Mouse (Mus musculus): ENCODE measurements around the gene Clec2l.

The Clec2l gene

DNA sequence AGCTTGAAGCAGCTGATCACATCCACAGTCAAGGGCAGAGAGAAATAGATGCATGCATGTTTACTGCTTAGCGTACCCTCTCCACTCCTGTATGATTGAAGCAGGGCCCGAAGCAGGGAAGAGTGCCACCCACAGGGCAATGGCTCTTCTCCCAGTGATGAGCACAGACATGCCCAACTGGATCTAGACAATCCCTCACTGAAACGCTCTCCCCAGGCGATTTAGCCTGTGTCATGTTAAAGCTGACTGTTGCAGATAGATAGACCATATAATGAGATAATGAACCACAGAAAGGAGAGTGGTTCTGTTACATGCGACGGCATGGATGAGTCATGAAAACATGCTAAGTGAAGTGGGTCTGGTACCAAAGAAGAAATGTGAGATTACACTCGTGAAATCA is 8.4 kb downstream of the Clec2l start:
- no peak for DNase-seq (ENCODE audit: low spot score)

DNA sequence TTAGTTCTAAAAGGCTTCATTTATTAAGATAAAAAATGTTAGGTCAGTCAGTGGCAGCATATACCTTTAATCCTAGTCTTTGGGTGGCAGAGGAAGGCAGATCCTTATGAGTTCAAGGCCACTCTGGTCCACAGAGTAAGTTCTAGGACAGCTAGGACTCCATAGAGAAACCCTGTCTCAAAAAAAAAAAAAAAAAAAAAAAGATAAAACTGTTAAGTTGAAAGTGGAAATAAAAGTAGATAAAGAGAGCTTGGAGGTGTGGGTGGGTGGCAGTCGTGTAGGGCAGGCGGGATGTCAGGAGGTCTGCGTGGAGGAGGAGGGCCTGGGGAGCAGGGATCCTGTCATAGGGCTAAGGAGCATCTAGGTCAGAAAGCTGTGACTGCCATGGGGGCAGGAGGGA is 9.1 kb downstream of the Clec2l start:
- no peak for DNase-seq (ENCODE audit: low spot score)

DNA sequence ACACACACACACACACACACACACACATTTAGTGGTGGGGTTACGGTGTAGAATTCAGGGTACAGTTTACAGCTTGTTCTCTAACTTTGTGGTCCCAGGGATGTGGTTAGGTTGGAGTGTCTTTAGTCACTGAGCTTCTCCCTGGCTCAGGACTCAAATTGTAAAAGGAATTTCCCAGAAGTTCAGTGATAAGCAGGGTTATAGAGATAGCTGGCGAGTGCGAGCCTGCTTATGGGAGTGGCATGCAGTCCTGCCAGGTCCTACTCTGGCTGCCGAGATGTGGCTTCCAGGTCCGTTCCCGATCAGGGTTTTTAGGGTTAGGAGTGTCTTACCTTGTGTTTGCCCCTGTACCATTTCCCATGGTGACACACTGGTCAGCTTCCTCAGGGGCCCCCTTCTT is 13.3 kb downstream of the Clec2l start:
- DNase-seq (ENCODE audit: low spot score), result no peak

DNA sequence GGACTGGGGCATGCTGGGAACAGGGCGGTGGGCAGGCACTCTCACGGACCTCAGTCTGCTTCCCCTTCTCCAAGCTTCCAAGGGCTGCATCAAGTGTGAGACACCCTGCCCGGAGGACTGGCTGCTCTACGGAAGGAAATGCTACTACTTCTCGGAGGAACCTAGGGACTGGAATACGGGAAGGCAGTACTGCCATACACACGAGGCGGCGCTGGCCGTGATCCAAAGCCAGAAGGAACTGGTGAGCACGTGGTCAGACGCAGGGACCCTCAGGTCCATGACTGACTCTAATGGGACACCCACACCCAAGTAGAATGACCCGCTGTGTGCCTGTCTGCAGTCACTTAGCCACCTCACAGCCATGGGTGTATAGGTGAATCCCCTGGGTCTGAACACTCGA is 13.9 kb downstream of the Clec2l start:
- no peak for DNase-seq (ENCODE audit: low spot score)

DNA sequence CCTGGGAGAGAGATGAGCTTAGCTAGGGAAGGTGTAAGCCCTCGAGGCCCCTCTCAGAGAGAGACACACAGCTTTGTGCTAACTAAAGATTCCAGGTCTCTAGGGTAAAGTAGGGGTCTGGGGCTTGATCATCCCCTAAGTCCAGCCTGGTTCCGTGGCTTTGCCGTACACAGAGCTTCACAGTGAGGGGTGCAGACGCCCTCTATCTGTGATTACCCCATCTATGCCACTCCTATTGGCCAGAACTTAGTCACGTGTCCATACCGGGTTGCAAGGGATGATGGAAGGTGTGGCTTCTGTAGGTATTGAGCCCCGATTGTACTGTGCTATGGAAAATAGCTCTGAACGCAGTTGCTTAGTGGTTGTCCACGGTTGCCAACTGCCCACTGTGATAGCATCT is 14.8 kb downstream of the Clec2l start:
- no peak for DNase-seq (ENCODE audit: low spot score)

DNA sequence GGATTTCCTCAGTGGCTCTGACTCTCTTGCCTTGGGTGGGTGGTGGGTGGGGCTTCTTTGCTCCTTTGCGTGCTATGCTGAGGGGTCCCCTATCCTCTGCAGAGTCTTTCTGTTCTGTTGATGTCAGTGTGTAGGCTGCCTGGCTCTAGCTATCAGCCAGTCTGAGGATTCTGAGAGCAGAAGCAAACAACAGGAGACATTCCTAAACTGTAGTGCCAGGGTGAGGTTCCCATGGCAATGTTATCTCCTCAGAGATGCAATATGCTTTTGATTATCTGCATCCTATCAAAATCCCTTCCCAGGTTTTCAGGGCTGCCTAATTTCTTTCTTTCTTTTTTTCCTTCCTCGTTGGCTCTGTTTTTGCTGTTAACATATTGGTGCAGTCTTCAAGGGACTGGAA is 19.7 kb downstream of the Clec2l start:
- no peak for DNase-seq (ENCODE audit: low spot score)

DNA sequence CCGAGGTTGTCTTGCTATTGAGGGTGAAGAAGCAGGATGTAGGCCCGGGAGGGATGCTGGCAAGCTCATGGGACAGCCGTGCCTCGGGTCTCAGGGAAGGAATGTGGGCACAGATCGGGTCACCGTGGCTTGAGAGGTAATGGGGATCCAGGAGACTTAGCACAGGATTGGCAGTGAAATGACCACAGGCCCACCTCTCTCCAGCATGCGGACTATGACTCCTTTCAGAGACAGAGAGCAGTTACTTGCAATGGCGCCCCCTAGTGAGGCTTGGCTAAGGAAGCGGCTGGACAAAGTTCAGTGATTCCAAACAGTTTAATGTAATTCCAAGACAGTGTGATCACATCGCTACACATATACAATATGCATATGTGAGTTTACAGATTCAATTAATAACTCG is 24.3 kb downstream of the Clec2l start:
- DNase-seq (ENCODE audit: low spot score), result peak; percentile 72

DNA sequence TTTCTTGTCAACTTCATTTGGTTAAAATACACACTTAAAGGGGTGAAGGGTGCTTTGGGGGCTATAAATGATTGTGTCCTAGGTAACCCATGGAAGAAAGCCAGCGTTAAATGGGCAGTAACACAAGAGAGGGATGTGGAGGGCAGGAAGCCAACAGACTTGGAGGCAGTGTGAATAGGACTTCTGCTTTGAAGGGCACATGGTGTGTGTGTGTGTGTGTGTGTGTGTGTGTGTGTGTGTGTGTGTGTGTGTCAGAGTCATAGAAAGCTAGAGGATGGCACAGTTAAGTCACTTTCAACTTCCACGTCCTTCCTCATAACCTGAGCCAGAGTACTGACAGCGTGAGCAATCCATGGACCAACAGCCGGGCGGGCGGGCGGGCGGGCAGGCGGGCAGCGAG is 26.0 kb downstream of the Clec2l start:
- DNase-seq (ENCODE audit: low spot score), result no peak

DNA sequence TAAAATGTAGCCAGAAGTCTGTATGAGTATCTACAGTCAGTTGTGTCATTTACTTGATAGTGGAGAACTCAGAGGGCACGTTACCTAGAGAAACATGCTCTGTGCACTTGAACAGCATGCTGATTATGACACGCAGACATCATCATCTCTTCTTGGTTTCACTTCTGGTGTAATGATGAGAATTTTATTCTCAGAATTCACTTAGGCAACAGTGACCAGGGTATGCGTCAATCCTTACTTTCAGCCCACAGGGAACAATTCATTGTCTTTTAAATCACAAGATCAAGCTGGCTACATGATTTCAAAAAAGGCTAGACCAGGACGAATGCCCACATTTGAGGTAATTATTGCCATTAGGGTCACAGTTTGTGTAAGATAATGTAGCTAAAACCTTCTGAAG is 27.7 kb downstream of the Clec2l start:
- no peak for DNase-seq (ENCODE audit: low spot score)

DNA sequence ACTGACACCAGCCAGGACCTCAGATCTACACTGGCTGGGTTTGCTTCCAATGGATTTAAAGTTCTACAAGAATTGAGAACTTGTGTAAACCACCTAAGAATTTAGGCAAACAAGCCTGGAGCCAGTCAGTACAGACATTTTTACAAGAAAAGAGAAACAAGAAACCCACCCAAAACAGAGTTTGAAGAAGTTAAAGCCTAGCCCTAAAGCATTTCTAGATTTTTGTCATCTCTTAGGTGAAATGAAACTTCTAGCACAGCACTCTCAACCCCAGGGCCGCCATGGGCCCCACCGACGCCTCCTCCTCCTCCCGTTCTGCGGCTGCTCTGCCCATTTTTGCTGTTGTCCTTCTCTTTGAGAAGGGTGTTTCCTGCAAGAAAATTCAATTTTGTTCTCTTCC is 28.2 kb downstream of the Clec2l start:
- no peak for DNase-seq (ENCODE audit: low spot score)

DNA sequence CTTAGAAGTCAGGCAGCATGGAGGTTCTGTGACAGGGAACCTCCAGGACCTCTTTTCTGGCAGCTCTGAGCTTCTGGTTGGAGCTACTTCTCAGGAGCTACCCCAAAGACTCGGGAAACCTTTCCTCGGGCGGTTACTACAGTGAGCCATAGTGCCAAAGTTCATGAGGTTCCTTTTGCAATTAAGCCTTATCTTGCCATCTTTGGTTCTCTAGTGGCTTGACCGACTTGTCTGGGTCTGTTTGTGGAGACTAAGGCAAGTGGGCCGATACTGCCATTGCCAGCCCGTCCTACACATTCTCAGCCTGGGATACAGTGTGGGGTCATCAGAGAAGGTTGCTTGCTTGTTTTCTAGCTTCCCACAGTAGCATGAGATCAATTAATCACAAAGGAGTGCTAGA is 29.7 kb downstream of the Clec2l start:
- DNase-seq (ENCODE audit: low spot score), result no peak

DNA sequence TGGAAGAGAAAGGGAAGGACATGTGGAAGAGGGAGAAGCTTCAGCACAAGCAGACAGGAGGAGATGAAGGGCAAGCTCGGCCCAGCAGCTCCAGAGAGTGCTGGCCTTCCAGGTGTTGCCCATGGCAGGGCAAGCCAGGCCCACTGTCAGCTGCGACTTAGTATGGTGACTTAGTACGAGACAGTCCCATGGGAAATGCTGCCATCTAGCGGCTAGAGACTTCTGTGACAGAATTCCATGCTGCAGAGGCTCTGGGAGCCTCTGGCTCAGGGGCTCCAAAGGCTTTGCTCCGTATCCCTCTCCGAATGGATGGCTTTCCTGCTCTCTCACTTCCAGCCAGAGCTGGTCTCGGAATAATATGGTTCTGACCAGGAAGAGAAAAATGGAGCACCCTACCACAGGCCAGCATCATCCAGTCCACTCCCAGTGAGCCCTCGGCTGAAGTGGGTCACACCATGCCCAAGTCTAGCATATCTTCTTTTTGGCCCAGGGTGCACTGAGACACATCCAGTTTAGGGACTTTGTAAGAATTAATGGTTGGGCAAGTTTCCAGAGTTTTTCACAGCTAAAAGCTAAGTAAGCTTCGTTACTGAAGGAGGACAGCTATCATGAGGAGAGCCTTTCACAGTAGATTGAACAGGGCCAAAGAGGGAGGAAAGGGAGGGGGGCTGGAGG is 32.6 kb downstream of the Clec2l start:
- peak; percentile 89 for DNase-seq (ENCODE audit: low spot score)

DNA sequence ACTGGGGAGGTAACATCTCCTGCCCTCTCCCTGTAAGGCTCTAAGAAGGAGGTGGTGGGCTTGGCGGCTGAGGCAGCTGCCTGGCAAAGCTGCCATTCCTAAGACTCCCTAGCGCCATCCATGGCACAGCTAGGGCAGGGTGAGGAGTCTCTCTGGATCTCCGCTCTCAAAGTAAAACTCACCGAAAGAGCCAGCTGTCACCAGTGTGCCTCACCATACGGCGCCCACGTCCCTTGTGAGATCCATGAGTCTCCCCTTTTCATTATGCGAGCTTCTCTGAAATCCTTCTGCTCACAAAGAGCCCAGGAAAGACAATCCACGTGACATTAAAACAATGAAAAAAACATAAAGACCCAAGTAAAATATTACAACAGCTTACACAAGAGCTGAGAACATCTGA is 33.7 kb downstream of the Clec2l start:
- DNase-seq (ENCODE audit: low spot score), result no peak

DNA sequence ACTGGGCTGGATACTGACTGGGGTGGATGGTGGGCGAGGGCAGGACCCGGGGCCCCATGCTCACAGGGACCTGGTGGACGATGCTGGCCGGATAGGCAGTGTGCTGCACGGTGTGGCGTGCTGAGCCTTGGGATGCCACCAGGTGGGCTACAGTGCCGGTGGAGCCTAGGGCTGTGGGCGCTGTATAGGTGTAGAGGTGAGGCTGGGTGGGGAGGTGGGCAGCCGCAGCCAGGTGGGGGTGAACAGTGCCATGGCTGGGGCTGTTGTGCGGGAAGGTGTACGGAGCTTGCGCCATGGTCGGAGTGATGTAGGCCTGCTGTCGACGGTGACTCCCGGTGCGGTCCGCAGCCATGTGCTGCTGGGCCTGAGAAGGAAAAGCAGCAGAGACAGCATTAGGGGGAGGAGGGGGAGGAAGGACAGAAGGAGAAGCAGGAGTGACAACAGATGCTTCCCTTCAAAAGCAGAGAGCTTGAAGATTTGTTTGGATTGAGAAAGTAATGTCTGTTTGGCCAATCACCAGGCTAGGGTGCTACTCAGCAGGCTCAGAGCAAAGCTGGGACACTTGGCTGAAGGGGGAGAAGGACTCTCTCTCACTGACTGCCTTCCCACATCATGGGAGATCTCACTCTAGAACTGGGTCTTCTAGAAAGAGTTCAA is 35.5 kb downstream of the Clec2l start:
- DNase-seq (ENCODE audit: low spot score), result no peak

DNA sequence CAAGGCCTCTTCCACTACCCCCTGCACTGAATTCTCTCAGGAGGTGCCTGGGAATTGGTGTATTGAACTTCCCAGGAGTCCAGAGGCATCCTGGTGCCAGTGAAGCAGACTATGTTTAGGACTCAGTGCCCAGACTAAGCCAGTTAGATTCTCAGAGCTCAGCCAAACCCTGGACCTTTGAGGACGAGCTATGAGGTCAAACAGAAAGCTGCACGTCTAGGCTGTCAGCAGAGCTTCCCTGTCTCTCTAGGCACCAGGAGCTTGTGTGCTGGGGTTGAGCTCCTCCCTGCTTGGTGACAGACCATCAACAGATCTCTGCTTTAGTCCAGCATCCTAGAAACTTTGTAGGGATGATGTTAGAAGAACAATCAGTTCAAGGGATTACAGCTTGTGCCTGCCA is 38.6 kb downstream of the Clec2l start:
- DNase-seq (ENCODE audit: low spot score), result no peak

DNA sequence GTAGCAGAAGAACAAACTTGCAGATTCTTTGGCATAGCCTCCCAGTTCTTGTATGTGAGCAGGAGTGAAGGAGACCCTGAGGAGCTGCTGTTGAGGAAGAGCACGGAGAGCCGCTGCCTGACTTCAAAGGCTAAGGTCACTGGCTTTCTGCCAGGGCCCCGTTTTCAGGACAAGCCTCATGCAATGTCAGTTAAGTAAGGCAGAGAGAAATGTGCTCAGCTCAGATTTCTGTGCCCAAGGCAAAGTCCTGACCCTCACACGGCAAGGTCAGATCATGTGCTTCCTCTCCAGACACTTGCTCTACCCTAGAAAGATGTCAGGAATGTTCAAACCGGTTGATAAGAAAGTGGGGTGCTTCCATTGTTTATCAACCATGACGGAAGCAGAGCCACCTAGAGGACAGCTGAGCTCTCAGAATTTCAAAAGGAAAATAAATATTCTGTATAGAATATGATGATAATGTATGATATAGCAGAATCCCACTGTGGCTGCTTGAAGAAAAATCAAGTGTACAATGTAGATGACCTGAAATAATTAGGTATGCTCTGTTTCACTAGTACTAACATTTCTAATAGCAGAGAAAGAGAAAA is 40.0 kb downstream of the Clec2l start:
- peak; percentile 62 for DNase-seq (ENCODE audit: low spot score)

DNA sequence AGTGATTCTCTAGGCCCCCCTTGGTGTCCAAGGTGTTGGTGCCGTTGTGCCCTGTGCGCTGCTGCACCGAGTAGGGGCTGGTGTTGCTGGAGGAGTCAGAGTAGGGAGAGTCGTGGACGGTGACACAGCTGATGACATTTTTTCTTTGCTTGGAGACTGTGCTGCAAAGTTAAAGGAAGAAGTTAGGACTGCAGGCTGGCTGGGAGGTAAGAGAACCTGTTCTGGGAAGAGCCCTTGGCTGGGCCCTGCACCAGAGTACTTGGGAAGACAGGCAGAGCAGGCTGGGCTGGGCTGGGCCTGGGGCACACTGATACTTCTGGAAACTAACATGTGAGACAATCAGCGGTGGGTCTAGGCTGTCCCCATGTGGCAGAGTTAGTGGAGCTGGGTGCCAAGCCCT is 40.7 kb downstream of the Clec2l start:
- no peak for DNase-seq (ENCODE audit: low spot score)

DNA sequence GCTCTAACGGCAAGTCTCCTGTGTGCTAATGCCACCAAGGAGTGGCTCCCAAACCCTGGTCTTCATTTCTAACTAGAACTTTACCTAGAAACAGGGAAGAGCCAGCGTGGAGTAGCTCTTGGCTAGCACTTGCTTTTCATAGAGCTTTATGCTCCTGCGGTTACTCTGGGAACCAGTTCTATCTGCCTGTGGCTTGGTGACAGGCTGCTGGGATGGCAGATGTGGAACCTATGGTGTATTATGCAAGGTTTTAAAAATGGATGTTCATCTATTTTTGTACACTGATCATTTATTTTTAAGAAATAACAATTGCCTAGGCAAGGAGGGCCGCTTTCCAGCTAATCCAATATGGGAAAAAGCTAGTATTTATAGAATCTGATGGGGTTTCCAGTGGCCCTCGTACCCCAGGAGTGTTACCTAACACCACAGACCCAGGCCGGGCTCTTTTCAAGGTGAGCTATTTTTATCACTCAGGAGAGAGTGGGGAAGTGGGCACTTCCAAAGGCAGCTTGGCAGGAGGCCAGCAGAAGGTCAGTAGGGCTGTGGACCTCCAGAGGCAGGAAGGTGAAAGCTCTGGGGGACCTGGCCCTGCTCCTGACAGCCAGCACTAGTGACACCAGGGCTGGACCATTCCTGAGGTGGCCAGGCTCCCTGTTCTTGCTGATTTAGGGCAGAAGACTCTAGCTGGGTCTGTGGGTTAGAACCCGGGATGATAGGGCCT is 41.6 kb downstream of the Clec2l start:
- DNase-seq (ENCODE audit: low spot score), result no peak

DNA sequence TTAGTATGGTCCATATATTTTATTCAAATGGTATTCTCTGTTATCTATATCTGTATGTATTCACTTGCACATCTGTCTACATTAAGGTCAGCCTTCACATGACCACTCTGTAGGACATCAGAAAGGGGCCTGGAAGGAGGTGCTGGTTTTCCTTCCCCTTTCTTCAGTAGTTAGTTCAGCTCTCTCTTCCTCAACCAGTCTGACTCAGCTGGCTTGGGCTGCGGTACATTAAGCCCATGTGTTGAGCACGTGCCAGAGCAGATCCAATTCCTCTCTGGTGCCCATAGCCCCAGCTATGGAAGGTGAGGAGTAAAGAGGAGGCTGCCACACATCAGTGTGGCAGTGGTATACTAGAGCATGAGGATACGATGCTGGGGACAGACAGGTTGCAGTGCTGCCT is 47.6 kb downstream of the Clec2l start:
- no peak for DNase-seq (ENCODE audit: low spot score)

DNA sequence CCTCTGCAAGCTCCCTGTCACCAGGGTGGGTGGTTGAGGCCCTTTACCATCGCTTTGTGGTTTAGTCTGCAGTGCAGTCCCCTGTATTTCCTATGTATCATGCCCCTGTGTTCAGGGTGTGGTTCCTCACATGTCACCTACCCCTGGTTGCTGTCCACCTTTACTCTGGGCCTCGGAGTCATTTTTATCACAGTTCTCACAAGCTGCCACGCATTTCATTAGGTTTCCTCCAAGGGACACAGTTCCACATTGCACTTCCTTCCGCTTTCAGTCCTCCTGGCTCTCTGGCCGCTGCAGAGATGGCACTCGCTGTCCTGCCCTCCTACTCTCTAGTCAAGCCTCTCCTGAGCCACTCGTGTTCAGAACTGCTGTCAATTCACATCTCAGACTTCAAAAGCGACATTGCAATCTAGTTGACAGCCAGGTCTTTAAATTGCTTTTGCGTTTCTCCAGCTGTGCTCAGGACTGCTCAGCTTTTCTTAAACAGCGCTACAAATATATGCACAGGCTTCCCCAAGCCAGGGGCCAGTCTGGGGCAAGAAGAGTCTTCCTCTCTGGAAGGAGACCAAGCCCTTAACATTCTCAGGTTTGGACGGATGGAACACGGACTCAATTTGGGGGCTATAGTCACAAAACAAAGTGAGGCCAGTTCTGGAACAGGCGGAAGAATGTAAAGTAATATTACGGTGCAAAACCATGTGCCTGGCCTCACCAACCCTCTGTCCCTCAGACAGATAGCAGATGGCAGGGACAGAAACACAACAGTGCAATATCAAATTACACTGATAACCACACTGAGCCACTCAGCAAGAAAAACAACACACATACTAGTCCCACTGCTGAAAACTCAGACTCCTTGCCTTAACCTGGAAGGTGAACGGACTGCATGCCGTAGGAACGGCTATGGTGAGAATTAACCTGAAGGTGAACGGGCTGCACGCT is 51.4 kb downstream of the Clec2l start:
- no peak for DNase-seq (ENCODE audit: low spot score)

DNA sequence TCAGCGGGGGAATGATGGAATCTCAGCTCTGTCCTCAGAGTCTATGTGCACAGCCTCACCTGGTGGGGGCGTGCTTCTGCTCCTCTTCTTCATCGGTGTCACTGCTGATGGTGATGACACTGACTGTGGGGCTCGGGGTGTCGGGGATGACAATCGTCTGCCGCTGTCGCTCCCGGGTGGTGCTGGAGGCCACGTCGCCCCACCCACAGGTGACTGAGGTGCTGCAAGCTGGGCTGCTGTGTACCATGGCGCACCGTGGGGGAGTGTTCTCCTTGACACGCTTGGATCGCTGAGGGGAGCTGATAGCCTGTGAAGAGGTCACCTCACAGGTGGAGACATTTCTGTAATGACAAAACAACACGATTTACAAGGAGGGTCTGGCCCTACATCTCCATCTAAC is 53.0 kb downstream of the Clec2l start:
- no peak for DNase-seq (ENCODE audit: low spot score)

DNA sequence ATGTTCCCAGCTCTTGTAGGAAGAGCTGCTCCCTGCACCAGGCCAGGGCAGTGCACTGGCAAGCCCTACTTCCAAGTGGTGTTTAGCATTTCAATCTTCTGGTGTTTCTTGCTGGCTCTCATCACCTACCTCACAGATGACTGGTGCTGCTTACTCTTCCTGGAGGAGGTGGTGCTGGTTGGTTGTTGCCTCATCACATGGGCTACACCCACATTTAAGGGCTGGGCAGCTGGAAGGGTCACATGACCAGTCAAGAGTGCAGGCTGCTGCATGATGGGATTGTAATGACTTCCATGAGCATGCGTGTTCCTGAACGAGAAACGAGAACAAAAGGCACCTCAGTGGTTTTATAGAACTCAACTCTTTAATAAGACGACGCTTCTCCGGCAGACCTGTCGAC is 55.8 kb downstream of the Clec2l start:
- no peak for DNase-seq (ENCODE audit: low spot score)
